Mouse (Mus musculus) midbrain, embryonic 12.5 days (tissue): Measurements from ENCODE around the gene Ropn1l. TPM values are rescaled to one million over a fixed set of nuclear protein-coding genes. Genes with fewer than 3 reads are reported as not detected.

Source experiments
- ATAC-seq: fragments of 200-750 bp; cut with Nextera tagmentation; 2 replicates; pipeline ENCODE4 v1.8.0; 2017; ENCODE audit warnings: low read depth, moderate TSS enrichment, moderate library complexity; ENCODE audit not compliant: low FRiP score
- H3K27ac ChIP-seq: fragments of 300-500 bp; sonication (generic); replicated peaks from 2 replicates; pipeline ENCODE4 v1.5.1; 2016; ENCODE audit warnings: mild to moderate bottlenecking
- H3K27me3 ChIP-seq: fragments of 300-500 bp; sonication (generic); 2 replicates; pipeline ENCODE4 v1.6.1; 2016; ENCODE audit warnings: mild to moderate bottlenecking
- H3K36me3 ChIP-seq: fragments of 300-500 bp; sonication (generic); 2 replicates; pipeline ENCODE4 v1.6.1; 2016
- H3K4me1 ChIP-seq: fragments of 300-500 bp; sonication (generic); 2 replicates; pipeline ENCODE4 v1.6.1; 2016
- H3K4me2 ChIP-seq: fragments of 300-500 bp; sonication (generic); replicated peaks from 2 replicates; pipeline ENCODE4 v1.6.1; 2016; ENCODE audit warnings: mild to moderate bottlenecking, moderate library complexity
- H3K4me3 ChIP-seq: fragments of 300-500 bp; sonication (generic); 2 replicates; pipeline ENCODE4 v1.5.1; 2016; ENCODE audit warnings: mild to moderate bottlenecking
- H3K9ac ChIP-seq: fragments of 300-500 bp; sonication (generic); replicated peaks from 2 replicates; pipeline ENCODE4 v1.6.1; 2016; ENCODE audit warnings: mild to moderate bottlenecking, moderate library complexity
- H3K9me3 ChIP-seq: fragments of 300-500 bp; sonication (generic); 2 replicates; pipeline ENCODE4 v1.6.1; 2016; ENCODE audit warnings: mild to moderate bottlenecking
- WGBS: fragments of 180-500 bp; shearing (Covaris S2); methylation state at CpG from one replicate; pipeline ENCODE4 v1.1.7; 2016; 5-methylcytosine and 5-hydroxymethylcytosine counted together
- polyA plus RNA-seq: library from polyadenylated mRNA; unstranded; fragments of >200 nt; fragmentation: Nextera tagmentation; extraction: Ambion mirVana; gene quantifications from 2 replicates; pipeline ENCODE4 v1.2.1, GENCODE M21; 2016

Gene Ropn1l
- polyA plus RNA-seq, 1 experiment from 2014 or later, result 1.9 TPM

DNA sequence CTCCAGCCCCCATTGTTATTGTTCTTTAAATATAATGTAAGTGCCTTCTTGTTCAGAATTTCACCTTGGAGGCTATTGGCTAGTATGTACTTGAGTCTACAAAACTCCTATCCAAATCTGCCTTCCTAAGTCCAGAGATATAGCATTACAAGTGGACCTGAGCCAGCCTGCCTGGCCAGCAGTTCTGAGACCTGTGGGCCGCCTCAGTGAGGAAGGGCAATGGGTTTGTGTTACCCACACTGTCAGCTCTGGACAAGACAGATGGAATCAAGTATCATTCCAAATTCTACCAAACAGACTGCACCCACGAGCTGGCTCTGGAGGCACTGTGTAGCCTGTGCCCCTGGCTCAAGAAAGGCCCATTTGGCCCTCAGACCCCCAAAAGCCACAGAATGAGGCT, 16.7 kb downstream of the Ropn1l start:
- WGBS, result 82% methylated on average over 2 of the region's 2 CpGs
- Histone ChIP-seq H3K4me1 (no peaks in the 10 kb centered on the region), H3K27me3 (0 out of 2 replicates have a peak, but pooled peaks cover 3% of the 10 kb centered on the region)

DNA sequence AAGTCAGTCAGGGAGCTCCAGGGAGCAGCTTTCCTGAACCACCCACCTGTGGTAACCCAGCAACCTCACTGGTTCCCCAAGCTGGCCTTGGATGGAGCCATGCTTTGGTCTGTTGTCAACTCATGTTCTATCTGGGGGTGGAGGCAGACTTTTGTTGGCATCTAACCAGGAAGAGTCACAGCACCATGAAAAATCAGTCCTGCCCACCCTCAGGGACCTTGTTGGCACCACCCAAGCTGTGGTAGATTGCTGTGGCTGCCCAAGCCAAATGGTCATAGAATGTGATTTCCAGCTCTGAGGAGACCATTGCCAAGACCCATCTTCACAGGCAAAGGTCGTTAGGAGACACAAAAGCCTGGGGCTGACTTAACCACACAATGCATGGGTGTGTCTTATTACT, 17.5 kb downstream of the Ropn1l start:
- no peak for ATAC-seq
- Histone ChIP-seq H3K36me3 (no peaks in the 10 kb centered on the region), H3K4me3 (no peak overlapping the region), H3K9ac (no peak overlapping the region), H3K4me1 (no peaks in the 10 kb centered on the region), H3K27me3 (0 out of 2 replicates have a peak, but pooled peaks cover 3% of the 10 kb centered on the region), H3K27ac (no peak overlapping the region), H3K4me2 (no peak overlapping the region), H3K9me3 (no peaks in the 10 kb centered on the region)
- 69% methylated on average over 1 of the region's 1 CpGs for WGBS

More for the DNA sequence above, 16.7 kb downstream of the Ropn1l start:
- no peak overlapping the region for H3K4me2 ChIP-seq
- no peaks in the 10 kb centered on the region for H3K9me3 ChIP-seq
- no peaks in the 10 kb centered on the region for H3K36me3 ChIP-seq
- no peak overlapping the region for H3K9ac ChIP-seq
- no peak for ATAC-seq
- H3K4me3 ChIP-seq, result no peak overlapping the region
- H3K27ac ChIP-seq, result no peak overlapping the region

DNA sequence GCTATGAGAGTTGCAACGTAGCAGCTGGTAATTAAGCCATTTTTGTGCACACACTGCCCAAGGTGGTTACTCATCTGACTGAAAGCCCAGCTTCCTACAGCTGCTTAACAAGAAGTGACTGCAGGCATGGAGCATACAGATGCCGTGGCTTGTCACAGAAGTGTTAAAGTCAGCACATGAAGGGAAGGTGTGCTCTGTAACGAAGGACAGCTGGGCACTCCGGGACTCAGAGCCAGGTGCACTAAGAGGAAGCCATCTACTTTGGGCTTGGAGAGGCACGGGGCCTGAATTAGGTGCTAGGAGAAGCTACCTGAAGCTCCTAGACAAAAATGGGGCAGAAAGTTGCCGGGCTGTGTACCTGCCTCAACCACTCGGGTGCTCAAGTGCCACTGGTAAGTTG, 19.8 kb downstream of the Ropn1l start:
- Histone ChIP-seq H3K27me3 (0 out of 2 replicates have a peak, but pooled peaks cover 3% of the 10 kb centered on the region), H3K9me3 (no peaks in the 10 kb centered on the region), H3K4me2 (no peak overlapping the region), H3K9ac (no peak overlapping the region), H3K4me1 (0 out of 2 replicates have a peak, but pooled peaks cover 8% of the 10 kb centered on the region), H3K27ac (no peak overlapping the region), H3K4me3 (no peak overlapping the region), H3K36me3 (no peaks in the 10 kb centered on the region)
- ATAC-seq, result no peak
- 83% methylated on average over 7 of the region's 7 CpGs for WGBS

DNA sequence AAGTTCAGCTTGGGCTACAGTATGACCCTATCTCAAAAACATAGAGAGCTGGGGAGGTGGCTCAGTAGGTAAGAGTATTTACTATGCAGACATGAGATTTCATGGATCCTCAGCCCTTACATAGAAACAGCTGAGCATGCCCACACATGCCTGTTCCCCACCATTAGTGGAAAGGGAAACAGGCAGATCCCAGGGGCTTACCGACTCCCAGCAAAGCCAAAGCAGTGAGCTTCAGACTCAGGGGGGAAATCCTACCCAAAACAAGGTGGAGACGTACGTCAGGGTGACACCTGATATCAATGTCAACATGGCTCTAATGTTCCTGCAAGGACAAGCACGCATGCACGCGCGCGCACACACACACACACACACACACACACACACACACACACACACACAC, 21.7 kb downstream of the Ropn1l start:
- Histone ChIP-seq H3K4me3 (no peak overlapping the region), H3K27ac (no peak overlapping the region), H3K9ac (no peak overlapping the region), H3K4me1 (0 out of 2 replicates have a peak, but pooled peaks cover 8% of the 10 kb centered on the region), H3K36me3 (no peaks in the 10 kb centered on the region), H3K4me2 (no peak overlapping the region), H3K27me3 (0 out of 2 replicates have a peak, but pooled peaks cover 3% of the 10 kb centered on the region), H3K9me3 (no peaks in the 10 kb centered on the region)
- no peak for ATAC-seq
- WGBS, result 87% methylated on average over 8 of the region's 8 CpGs

DNA sequence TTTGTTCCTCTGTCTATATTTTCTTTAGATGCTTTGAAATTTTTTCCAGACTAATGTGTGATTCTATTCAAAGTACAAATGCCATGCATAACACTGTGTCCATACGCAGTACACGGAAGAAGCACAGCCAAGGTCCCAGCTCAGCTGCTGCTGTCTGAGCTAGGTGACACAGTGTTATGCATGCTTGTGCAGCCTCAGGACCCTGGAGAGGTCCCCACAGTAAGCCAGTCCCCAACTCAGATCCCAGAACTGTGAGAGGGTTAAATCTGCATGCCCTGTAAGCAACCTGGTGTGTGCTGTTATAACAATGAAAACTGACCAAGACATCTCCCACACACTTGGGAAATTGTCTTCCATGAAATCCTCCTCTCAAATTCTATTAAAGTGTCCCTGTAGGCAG, 23.5 kb downstream of the Ropn1l start:
- Histone ChIP-seq H3K4me3 (no peak overlapping the region), H3K27me3 (0 out of 2 replicates have a peak, but pooled peaks cover 3% of the 10 kb centered on the region), H3K9ac (no peak overlapping the region), H3K36me3 (no peaks in the 10 kb centered on the region), H3K4me1 (peaks cover 10% of the 10 kb centered on the region; the same call in 1 of the 2 replicates), H3K9me3 (no peaks in the 10 kb centered on the region), H3K4me2 (no peak overlapping the region), H3K27ac (no peak overlapping the region)
- WGBS, result 74% methylated on average over 2 of the region's 2 CpGs
- no peak for ATAC-seq

DNA sequence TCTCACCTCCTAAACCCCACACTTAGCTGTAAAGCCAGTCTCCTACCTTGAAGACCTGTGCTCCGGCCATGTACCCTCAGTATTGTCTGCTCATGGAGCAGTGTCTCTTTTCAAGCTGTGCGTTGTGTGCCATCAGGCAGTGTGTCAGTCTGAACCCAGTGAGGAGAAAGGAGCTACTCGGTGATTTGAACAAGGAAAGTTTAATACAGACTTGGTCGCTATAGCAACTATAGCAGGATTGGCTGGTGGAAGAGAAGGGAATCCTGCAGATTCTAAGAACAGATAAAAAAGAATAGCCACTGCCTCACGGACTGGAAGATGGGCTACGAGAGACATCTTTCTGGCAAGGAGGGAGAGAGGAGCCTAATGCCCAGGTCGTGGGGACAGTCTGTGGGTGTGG, 24.1 kb downstream of the Ropn1l start:
- Histone ChIP-seq H3K4me3 (no peak overlapping the region), H3K4me2 (no peak overlapping the region), H3K27me3 (0 out of 2 replicates have a peak, but pooled peaks cover 3% of the 10 kb centered on the region), H3K36me3 (no peaks in the 10 kb centered on the region), H3K9me3 (no peaks in the 10 kb centered on the region), H3K4me1 (peaks cover 10% of the 10 kb centered on the region; the same call in 1 of the 2 replicates), H3K27ac (no peak overlapping the region), H3K9ac (no peak overlapping the region)
- WGBS, result 57% methylated on average over 7 of the region's 7 CpGs
- no peak for ATAC-seq

DNA sequence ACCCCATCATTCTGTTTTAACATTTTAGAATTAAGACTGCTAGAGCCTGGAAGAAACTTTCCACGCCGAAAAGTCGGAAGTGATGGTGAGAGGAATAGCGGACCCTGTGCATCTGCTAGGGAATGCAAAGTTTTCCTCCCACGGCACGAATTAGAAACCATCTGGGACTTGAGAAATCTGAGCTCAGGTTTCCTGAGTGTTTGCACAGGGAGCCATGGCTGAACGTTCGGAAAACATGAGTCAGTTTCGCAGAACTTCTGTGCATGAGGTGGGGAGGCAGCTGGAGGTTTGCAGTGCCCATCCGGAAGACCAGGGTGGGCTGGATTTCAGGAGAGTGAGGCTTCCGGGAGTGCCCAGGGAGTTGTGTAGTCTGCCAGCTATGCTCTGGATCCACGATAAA, 25.0 kb downstream of the Ropn1l start:
- 87% methylated on average over 12 of the region's 12 CpGs for WGBS
- Histone ChIP-seq H3K9ac (no peak overlapping the region), H3K4me3 (no peak overlapping the region), H3K9me3 (no peaks in the 10 kb centered on the region), H3K4me1 (peaks cover 10% of the 10 kb centered on the region; the same call in 1 of the 2 replicates), H3K4me2 (no peak overlapping the region), H3K36me3 (no peaks in the 10 kb centered on the region), H3K27ac (no peak overlapping the region), H3K27me3 (no peaks in the 10 kb centered on the region)
- ATAC-seq, result no peak

DNA sequence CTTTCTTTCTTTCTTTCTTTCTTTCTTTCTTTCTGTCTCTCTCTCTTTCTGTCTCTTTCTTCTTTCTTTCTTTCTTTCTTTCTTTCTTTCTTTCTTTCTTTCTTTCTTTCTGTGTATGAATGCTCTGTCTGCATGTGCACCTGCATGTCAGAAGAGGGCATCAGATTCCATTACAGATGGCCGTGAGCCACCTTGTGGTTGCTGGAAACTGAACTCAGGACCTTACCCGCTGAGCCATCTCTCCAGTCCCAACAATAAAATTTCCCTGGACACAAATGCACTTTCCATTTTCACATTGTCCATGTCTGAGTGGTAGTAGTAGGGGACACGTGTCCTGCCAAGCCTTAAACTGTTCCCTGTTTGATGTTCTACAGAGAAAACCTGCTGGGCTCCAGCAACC, 26.1 kb downstream of the Ropn1l start:
- Histone ChIP-seq H3K27ac (no peak overlapping the region), H3K4me1 (peaks cover 10% of the 10 kb centered on the region; the same call in 1 of the 2 replicates), H3K27me3 (no peaks in the 10 kb centered on the region), H3K4me2 (no peak overlapping the region), H3K9ac (no peak overlapping the region), H3K36me3 (no peaks in the 10 kb centered on the region), H3K9me3 (no peaks in the 10 kb centered on the region), H3K4me3 (no peak overlapping the region)
- 71% methylated on average over 3 of the region's 3 CpGs for WGBS
- no peak for ATAC-seq

DNA sequence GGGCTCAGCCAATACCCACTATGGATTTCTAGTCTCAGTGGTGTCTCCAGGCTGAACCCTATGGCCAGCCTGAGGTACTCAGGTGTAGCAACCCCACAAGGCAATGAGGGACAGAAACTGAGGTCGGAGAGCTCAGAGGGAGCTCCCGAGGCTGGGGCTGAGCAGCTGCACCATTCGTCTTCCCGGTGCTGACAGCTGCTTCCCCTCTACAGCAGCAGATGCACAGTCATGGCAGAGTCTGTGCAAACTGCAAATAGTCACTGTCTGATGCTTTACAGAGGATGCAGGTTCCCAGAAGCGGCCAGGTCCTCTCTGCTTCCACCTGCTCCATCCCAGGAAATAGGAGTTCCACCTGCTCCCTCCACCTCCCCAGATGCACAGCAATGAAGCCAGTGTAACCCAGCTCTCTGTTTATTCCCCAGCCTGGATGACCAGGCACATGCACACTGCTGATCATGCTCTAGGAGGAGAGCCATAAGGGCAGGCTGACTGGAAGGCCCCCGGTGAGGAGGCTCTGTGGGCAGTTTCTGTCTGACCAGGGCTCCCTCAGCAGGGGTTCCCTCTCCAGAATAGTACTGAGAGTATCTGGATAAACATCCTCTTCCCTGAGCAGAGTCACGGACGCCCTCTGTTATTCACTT, 27.4 kb downstream of the Ropn1l start:
- Histone ChIP-seq H3K27me3 (no peaks in the 10 kb centered on the region), H3K4me1 (peaks cover 10% of the 10 kb centered on the region; the same call in 1 of the 2 replicates), H3K9ac (no peak overlapping the region), H3K27ac (no peak overlapping the region), H3K9me3 (no peaks in the 10 kb centered on the region), H3K4me2 (no peak overlapping the region), H3K36me3 (no peaks in the 10 kb centered on the region), H3K4me3 (no peak overlapping the region)
- WGBS, result 55% methylated on average over 8 of the region's 8 CpGs
- ATAC-seq, result 0 out of 2 replicates have a peak, but pooled peaks have one; percentile 19

DNA sequence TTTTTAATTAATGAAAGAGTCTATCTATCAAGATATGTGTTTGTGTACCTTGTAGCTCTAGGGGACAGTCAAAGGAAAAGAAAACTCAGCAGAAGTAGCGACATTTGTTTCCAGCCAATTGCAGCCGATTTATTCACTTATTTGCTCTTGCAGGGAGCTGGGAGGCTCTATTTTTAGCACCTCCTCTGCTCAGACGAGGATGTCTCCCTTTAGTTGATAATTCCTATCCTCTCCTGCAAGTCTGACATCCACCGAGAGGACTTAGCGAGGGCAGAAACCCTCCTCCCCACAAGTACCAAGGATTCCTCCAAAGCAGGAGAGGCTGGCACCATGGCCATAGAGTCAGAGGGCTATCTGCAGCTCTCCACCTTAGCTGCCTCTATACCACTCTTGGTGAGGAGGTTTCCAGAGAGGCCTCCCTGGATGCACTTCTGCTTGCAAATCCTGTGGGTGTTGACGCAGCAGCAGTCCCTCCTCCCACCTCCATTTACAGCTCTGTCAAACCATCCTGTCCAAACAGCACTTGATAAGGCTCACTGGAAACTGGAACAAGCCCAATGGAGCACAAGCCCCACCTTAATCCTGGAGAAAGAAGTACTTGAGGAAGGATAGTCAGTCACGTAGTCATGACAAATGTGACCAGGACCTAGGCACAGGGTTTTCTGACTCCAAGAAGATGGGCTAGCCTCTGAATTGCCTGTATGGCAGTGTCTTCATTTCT, 30.7 kb downstream of the Ropn1l start:
- Histone ChIP-seq H3K4me3 (no peak overlapping the region), H3K9me3 (no peaks in the 10 kb centered on the region), H3K4me2 (no peak overlapping the region), H3K4me1 (peaks cover 2% of the 10 kb centered on the region; the same call in 1 of the 2 replicates), H3K27me3 (no peaks in the 10 kb centered on the region), H3K9ac (no peak overlapping the region), H3K36me3 (no peaks in the 10 kb centered on the region), H3K27ac (no peak overlapping the region)
- 77% methylated on average over 7 of the region's 7 CpGs for WGBS
- no peak for ATAC-seq

DNA sequence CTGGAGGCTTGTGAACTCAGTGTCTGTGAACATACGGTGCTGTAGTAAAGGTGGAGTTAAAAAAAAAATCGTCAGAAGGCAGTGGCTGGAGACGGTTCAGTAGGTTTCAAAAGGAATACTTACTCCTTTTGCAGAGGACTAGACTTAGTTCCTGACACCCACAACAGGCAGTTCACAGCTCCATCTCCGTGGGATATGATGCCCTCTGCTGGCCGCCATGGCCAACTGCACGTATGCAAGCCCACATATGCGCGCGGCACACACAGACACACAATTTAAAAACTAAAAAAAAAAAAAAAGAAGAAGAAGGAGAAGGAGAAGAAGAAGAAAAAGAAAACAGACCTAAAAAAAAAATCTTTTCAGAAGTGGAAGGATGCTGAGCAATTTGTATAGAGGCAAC, 34.5 kb downstream of the Ropn1l start:
- Histone ChIP-seq H3K9ac (no peak overlapping the region), H3K36me3 (no peaks in the 10 kb centered on the region), H3K4me1 (no peaks in the 10 kb centered on the region), H3K4me3 (no peak overlapping the region), H3K27me3 (no peaks in the 10 kb centered on the region), H3K9me3 (no peaks in the 10 kb centered on the region), H3K4me2 (no peak overlapping the region), H3K27ac (0 out of 2 replicates have a peak overlapping the region, but pooled peaks have one; percentile 3)
- no peak for ATAC-seq
- 41% methylated on average over 9 of the region's 9 CpGs for WGBS

DNA sequence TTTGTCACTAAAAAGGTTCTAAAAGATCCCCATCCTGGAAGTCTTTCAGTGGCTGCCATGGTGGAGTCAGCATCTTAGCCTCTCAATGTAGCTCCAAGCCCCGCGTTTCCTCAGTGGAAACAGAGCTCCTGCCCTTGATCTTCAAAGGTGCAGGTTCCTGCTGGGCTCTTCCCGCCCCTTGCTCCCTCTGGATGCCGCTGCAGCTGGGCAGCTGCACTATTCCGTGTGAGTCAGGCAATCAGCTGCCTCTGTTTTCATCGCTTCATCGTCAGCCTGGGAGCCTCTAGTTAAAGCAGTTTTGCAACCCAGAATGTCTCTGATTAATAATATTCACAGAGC, 34.9 kb downstream of the Ropn1l start:
- no peaks in the 10 kb centered on the region for H3K36me3 ChIP-seq
- H3K27me3 ChIP-seq, result no peaks in the 10 kb centered on the region
- no peak overlapping the region for H3K4me3 ChIP-seq
- 0 out of 2 replicates have a peak overlapping the region, but pooled peaks have one; percentile 3 for H3K27ac ChIP-seq
- no peak overlapping the region for H3K9ac ChIP-seq
- no peak overlapping the region for H3K4me2 ChIP-seq
- 28% methylated on average over 7 of the region's 7 CpGs for WGBS
- no peak for ATAC-seq
- H3K9me3 ChIP-seq, result no peaks in the 10 kb centered on the region
- no peaks in the 10 kb centered on the region for H3K4me1 ChIP-seq
